Mouse (Mus musculus): ENCODE measurements around the gene Mgea5.
"Not testable (repeated sequence)": the region's sequence is repeated elsewhere in the genome, so short reads cannot be mapped to it uniquely, and the experiment has no call there.

- TF ChIP-seq POLR2A, CTCF (IDR thresholded peaks at IDR 0.05; ENCODE audit: extremely low read depth, insufficient read depth, low read length): not testable (repeated sequence)
Measured at GRCm38 (mm10) chr19:45805817-45806216, 22.2 kb upstream of the Mgea5 start.

Measured in cortical plate, adult 2 months (tissue).